Mouse (Mus musculus) adrenal gland, adult 2 months (tissue): ENCODE results near the gene Stoml1. TPM values are rescaled to one million over a fixed set of nuclear protein-coding genes. Genes with fewer than 3 reads are reported as not detected.

Source experiments
- DNase-seq: peaks from one replicate; pipeline ENCODE4 v3.0.0; 2021
- long read RNA-seq: library from polyadenylated mRNA; stranded (forward); transcript quantifications from one replicate; pipeline ENCODE4 v2.0.0, GENCODE M21; 2021
- polyA plus RNA-seq: library from polyadenylated mRNA; depleted of rRNA; stranded (reverse); fragments of >200 nt; gene quantifications from 2 replicates; pipeline ENCODE4 v1.2.3, GENCODE M21; 2012; rRNA removed
- total RNA-seq, 2 experiments: library from RNA; stranded (reverse); gene quantifications; 2 replicates each; pipeline ENCODE4 v1.2.3; 2021

Gene Stoml1
- 10 to 100 TPM; 13.8 to 17.2 TPM for total RNA-seq
- polyA plus RNA-seq, result 38.1 and 38.4 TPM in 2 replicates
- long read RNA-seq, transcript Stoml1-201 (7 exons, 1,984 nt), result major isoform, 17 of 27 reads
- long read RNA-seq, transcript Stoml1-206 (8 exons, 2,236 nt), result minor isoform, 7 of 27 reads
- long read RNA-seq, partial matches to known transcripts, result 0 of 27 reads
- long read RNA-seq, other reads (novel, unspliced or antisense), result 3 of 27 reads

- DNase-seq, result peak; percentile 97
Observed at GRCm38 (mm10) chr9:58253033-58253804, at the start of gene Stoml1. Gene Stoml1, plus strand, starts transcription at chr9:58253164.

DNA sequence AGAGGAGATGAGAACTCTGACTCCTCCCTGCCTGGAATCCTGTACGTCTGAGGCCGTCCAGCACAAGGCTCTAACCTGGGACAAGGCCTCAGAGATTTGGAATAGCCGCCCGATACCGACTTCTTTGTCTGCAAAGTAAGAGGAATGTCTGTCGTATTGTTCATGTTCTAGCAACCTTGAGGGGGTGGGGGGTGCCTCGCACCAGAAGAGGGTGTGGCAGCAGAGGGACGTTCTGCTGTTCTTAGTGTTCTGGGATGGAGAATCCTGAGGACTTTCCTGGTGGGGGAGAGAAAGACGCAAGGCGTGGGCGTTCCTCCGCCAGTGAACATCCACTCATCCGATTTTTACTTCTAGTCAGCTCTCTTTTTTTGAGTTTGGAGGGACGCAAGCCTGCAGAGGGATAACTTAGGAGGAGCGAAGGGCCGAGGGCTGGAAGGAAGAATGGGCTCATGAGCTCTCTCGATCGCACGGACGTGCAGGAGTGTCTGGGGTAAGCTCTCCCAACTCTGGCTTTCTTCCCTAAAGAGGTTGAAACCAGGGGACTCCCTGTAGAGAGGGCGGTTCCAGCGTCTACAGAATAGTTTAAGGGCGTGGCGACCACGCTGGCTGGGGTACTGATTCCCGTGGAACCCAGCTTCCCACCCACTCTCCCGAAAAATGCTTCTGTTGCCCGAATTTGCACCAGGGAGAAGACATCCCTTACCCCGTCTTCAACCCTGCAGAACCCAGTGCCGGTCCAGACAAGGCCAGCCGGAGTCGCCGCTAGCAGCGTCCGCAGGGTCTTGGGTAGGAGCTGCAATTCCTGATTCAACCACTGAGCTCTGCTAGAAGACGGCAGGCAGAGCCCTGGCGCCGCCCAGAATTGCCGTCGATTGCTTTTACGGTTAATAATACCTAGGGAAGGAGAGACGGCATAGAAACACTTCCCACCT, 49.2 kb upstream of the Stoml1 start, which contains the start of the genes Islr and Islr2:
Gene Islr (minus strand): TSS at position 791 of the 932 bp plus-strand sequence.
Gene Islr2 (minus strand): TSS at position 804 of the 932 bp plus-strand sequence.
- DNase-seq, result peak; percentile 84

DNA sequence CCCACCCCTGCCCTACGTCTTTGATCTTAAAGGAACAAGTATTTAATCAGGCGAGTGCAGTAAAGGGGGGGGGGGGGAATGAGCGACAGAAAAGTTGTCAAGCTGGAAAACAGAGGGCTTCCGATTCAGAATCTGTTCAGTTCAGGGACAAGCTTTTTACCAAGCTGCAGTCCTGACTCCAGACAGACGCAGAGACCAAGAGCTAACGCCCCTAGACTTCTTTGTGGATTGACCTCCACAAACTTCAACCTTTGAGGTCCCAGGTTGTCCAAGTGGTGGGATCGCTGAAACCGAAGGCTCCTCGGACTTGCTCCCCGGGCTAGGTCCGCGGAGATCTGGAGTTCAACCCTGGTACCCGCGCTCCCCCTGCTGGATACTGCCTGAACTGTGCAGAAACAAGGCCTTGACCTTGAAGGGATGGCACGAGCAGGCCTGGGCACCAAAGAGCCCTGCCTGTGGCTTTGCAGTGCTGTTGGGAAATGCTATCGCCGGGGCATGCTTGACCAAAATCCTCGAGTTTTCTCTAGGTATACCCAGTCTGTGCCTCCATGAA, 48.4 kb upstream of the Stoml1 start:
- peak; percentile 97 for DNase-seq

DNA sequence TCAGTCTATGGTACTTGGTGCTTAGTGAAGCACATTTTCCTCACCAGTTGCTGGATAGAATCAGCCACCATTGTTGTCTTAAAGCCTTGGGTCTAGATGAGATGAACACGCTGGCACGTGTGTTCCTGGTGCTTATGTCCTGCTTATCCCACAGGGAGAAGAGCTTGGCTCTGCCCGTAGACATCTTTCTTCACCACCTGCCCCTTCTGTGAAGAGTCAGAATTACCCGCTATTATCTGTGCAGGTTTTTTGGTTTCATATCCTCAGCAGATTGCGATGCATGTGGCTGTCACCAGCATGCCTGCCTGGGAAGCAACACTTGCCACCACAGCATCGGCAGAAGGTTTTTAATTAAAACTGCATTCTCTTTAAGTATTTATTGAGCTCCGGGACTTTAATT, 47.0 kb upstream of the Stoml1 start:
- DNase-seq, result no peak

DNA sequence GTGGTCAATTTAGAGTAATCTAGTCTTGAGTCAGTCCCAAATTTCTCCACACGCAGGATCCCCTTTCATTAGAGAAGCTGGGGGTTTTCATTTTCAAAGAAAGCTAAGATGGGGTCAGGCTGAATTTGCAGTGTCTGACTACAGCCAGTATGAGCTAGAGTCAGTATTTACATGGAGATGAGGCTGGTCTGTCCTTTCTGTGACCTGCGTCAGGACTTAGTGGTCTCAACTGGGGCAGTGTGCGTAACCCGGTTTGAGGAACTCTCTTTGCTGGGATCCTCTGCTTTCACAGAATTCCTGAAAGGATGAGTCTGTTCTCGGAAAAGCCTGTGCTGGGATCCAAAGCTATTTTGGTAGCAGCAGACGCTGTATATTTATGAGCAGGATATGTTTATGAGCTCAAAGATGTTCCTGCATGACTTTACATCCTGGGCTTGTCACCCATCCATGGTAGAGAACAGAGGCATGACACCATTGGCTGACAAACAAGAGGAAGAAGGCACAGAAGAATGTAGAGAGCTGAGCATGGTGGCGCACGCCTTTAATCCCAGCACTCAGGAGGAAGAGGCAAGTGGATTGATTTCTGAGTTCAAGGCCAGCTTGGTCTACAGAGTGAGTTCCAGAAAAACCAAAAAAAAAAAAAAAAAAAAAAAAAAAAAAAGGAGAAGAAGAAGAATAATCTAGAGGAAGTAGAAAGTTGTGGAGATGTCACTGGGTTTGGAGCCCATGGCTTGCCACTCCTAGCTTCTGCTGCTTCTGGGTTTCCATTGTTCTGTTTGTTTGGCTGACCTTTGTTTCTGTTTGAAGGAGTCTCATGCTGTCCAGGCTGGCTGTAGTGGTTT, 43.3 kb upstream of the Stoml1 start:
- DNase-seq, result no peak

DNA sequence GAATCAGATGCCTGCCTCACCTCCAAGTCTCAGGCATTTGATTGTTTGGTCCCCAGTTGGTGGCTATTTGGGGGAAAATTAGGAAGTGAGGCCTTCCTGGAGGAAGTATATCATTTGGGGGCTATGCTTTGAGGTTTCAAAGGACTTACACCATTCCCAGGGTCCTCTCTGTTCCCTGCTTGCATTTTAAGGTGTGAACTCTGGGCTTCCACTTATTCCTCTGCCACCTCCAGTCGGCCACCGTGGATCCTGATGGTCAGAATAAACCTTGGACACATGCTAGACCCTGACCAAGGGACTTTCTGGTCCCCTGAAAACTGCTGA, 42.7 kb upstream of the Stoml1 start:
- DNase-seq, result no peak

DNA sequence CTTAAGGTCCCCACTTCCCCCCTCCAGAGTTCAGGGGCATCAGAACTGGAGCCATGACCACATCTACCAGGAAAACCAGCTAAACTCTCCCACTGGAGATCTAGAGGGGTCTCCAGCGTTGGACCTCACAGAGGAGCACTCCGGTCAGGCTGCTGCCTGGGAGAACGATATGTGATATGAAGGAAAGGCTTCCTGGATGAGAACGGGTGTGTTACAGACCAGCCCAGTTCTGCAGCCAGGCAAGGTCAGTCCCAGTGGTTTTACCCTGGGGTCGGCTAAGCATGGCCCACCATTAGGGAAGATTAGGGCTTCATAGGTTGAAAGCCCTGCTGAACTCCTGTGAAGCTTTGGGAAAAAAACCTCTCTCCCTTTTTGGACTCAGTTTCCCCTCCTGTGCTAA, 39.6 kb upstream of the Stoml1 start:
- DNase-seq, result no peak

DNA sequence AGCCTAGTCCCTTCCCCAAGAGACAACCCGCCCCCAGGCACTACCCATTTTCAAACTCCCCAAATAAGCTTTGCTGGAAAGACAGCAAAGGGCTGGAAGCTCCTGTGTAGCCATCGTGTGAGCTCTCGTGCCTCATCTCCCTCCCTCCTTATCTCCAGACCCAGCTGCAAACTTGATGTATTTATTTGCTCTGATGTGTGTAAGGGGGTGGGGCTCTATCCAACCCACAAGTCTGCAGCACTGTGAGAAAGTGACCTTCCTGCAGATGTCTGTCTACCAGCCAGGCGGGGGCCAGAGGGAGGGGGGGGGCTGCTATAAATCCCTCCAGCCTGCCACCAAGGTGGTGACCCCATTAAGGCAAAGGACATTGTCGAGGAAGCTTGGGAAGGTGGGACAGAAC, 39.1 kb upstream of the Stoml1 start:
- DNase-seq, result peak; percentile 47

DNA sequence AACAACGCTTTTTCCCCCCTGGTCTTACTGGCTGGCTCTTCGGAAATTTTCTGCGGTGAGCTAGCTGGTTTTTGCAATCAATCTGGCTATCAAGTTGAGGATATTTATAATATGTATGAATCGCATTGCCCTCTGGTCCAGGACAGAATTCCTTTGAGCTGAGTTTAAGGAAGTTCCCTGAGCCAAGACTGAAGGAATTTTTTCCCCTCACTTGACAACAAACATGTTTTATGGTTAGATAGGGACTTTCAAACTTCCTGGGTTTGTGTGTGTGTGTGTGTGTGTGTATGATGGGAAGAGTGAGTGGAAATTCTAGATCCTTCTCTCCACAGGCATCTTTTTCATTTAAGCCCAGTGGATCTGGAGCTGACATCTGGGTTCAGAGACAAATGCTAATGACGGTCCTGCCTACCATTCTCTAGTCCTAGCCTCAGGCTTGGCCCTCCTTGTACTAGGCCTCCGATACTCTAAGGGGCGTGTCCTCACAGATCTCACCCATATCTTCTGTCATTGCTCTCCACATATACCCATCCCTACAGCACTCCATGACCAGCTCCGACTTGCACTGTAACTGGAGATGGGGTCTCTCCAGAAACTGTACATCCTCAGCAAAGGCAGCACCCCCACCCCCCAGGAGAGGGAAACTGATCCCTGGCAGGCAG, 38.3 kb upstream of the Stoml1 start:
- peak; percentile 40 for DNase-seq

DNA sequence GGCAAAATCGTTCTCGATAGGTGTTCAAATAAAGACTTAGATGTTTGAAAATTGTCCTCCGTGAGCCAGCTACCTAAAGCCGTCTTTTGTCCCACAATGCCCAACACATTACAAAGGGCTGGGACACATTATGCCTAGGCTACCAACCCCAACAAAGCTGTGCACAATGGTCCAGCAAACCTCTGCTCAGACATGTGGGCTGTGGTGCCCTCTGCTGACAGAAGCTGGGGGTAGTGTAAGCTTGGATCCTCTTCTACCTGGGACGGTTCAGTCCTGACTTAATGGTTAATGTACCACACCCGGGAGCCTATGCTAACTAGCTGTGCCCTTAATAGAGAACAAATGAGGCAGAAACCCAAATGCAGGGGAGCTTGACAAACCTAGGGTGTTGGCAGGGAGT, 36.6 kb upstream of the Stoml1 start:
- DNase-seq, result peak; percentile 54

DNA sequence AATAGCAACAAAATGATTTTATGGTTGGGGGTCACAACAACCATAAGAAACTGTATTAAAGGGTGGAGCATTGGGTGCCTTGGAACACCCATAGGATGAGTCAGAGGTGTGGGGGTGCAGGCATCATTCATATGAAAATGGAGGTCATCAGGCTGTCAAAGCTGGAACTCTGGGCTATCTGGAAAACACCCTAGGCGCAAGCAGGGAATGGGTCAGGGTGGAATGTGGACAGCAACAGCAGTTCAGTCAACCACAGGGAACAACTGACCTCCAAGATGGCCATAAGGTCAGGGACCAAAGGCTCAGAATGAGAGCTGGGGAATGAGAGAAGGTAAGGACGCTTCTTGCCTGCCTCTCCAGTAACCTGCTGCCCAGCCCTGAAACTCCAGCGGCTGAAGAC, 34.4 kb upstream of the Stoml1 start:
- peak; percentile 37 for DNase-seq

GRCm38 (mm10) chr9:58220218-58220903, 32.6 kb upstream of the Stoml1 start:
- DNase-seq, result peak; percentile 52

DNA sequence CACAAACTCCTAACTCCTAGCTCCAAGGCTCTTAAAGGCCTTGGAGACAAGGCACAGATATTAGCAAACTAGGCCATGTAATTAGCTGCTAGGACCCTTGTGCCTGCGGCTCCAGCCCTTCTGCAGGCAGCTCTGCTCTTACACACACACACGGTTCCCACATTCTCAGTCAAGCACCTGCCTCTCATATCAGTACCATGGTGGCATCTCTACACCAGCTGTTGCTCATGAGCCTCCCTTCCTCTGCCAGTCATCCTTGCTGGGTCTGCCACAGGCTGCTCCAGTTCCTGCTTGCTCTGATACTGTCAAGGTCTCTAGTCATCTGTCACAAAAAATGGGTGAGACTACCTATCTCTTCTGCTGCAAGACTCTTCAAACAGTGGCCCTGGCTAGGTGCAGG, 28.6 kb upstream of the Stoml1 start:
- no peak for DNase-seq

- peak; percentile 67 for DNase-seq
Observed at GRCm38 (mm10) chr9:58225915-58226913, 26.8 kb upstream of the Stoml1 start.

GRCm38 (mm10) chr9:58228777-58229466, 24.0 kb upstream of the Stoml1 start:
- DNase-seq, result no peak

DNA sequence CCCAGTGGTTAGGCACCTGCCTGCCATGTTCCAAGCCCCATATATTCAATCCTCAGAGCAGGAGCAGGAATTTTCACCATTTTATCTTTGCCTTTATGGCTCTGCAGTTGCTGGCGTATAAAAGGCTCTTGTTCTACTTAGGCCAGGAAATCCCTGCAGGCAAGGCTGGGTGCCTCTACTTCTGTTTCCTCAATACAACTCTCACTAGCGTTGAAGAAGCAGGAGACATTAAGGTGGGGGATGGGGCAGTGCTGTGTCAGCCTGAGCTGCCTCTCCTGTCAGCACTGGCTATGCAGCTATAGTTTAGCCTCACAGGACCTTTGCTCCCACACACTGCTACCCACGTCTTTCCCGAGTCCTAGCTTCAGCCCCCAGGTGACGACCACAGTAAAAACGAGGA, 21.2 kb upstream of the Stoml1 start:
- DNase-seq, result no peak

- no peak for DNase-seq
Observed at GRCm38 (mm10) chr9:58232374-58232773, 20.6 kb upstream of the Stoml1 start.

- DNase-seq, result no peak
Observed at GRCm38 (mm10) chr9:58234502-58235015, 18.4 kb upstream of the Stoml1 start.
